Mouse (Mus musculus) layer of hippocampus, adult 11-12 months (tissue): ENCODE results near the gene Vamp3.
"Not testable (repeated sequence)": the region's sequence is repeated elsewhere in the genome, so short reads cannot be mapped to it uniquely, and the experiment has no call there.

ENCODE experiments used
- DNase-seq: peaks from one replicate; pipeline ENCODE4 v3.0.0; 2022; ENCODE audit warnings: low spot score

The Vamp3 gene

GRCm38 (mm10) chr4:151044944-151045570 is 12.7 kb downstream of the Vamp3 start:
- DNase-seq, result peak; percentile 69

- peak; percentile 99 for DNase-seq
These were observed 13.5 kb downstream of the Vamp3 start, which contains the start of gene Per3 for GRCm38 (mm10) chr4:151044037-151044943. Gene Per3, minus strand, starts transcription at chr4:151044665.

GRCm38 (mm10) chr4:151043281-151043680 is 14.5 kb downstream of the Vamp3 start:
- DNase-seq, result peak; percentile 27

GRCm38 (mm10) chr4:151041506-151041905 is 16.3 kb downstream of the Vamp3 start:
- no peak for DNase-seq

- no peak for DNase-seq
These were observed 20.0 kb downstream of the Vamp3 start for GRCm38 (mm10) chr4:151037800-151038199.

- DNase-seq, result no peak
These were observed 21.2 kb downstream of the Vamp3 start for GRCm38 (mm10) chr4:151036521-151036920.

GRCm38 (mm10) chr4:151027001-151027400 is 30.8 kb downstream of the Vamp3 start:
- DNase-seq, result peak; percentile 35

- no peak for DNase-seq
These were observed 33.6 kb downstream of the Vamp3 start for GRCm38 (mm10) chr4:151024152-151024551.

GRCm38 (mm10) chr4:151017356-151017755 is 40.4 kb downstream of the Vamp3 start:
- DNase-seq, result not testable (repeated sequence)

- no peak for DNase-seq
These were observed 41.8 kb downstream of the Vamp3 start for GRCm38 (mm10) chr4:151015946-151016345.

- DNase-seq, result no peak
These were observed 47.4 kb downstream of the Vamp3 start for GRCm38 (mm10) chr4:151010316-151010715.

GRCm38 (mm10) chr4:151006945-151007344 is 50.8 kb downstream of the Vamp3 start:
- peak; percentile 54 for DNase-seq

- no peak for DNase-seq
These were observed 52.0 kb downstream of the Vamp3 start for GRCm38 (mm10) chr4:151005656-151006318.

- DNase-seq, result no peak
These were observed 56.4 kb downstream of the Vamp3 start for GRCm38 (mm10) chr4:151001397-151001796.

GRCm38 (mm10) chr4:150998626-150999025 is 59.1 kb downstream of the Vamp3 start:
- DNase-seq, result no peak
